Comparison of ENCODE assay signal across 36 mouse cellular contexts in genomic region chr1:94054481-94054880, GRCm38 (mm10). TPM values are rescaled to one million over a fixed set of nuclear protein-coding genes. Genes with fewer than 3 reads are reported as not detected.
"Had no signal": no experiment of that assay in that cellular context is flagged by ENCODE, and none has a peak within 500 bp of the region (broad histone marks: within the 10 kb centered on the region; RNA-seq: fewer than 3 reads in every experiment).

No protein-coding gene starts in this region.

- H3K27me3 ChIP-seq: heart, embryonic 13.5 days; heart, embryonic 15.5 days; hindbrain, embryonic 13.5 days; hindbrain, embryonic 15.5 days; kidney, embryonic 15.5 days; limb, embryonic 13.5 days; limb, embryonic 15.5 days; liver, embryonic 12.5 days had no signal

- H3K4me3 ChIP-seq: heart, adult 2 months; heart, embryonic 13.5 days; heart, embryonic 15.5 days; hindbrain, embryonic 13.5 days; hindbrain, embryonic 15.5 days; kidney, embryonic 15.5 days; limb, embryonic 13.5 days; limb, embryonic 15.5 days; liver, embryonic 12.5 days had no signal

- H3K27ac ChIP-seq: heart, adult 2 months; heart, embryonic 13.5 days; heart, embryonic 15.5 days; hindbrain, embryonic 13.5 days; hindbrain, embryonic 15.5 days; hindbrain, postnatal 0 days; kidney, embryonic 15.5 days; kidney, postnatal 0 days; liver, embryonic 12.5 days; liver, embryonic 14.5 days had no signal

- H3K4me2 ChIP-seq: heart, embryonic 11.5 days; heart, embryonic 13.5 days; heart, embryonic 15.5 days; hindbrain, embryonic 13.5 days; hindbrain, embryonic 15.5 days; kidney, embryonic 15.5 days; limb, embryonic 13.5 days; limb, embryonic 15.5 days; liver, embryonic 12.5 days had no signal

- H3K36me3 ChIP-seq: heart, embryonic 13.5 days; heart, embryonic 15.5 days; hindbrain, embryonic 13.5 days; hindbrain, embryonic 15.5 days; kidney, embryonic 15.5 days; limb, embryonic 13.5 days; limb, embryonic 15.5 days; liver, embryonic 12.5 days had no signal

- H3K4me1 ChIP-seq: hindbrain, embryonic 13.5 days; hindbrain, embryonic 15.5 days; kidney, embryonic 15.5 days; liver, embryonic 12.5 days had no signal

- H3K9ac ChIP-seq: heart, embryonic 13.5 days; heart, embryonic 15.5 days; hindbrain, embryonic 13.5 days; hindbrain, embryonic 15.5 days; kidney, embryonic 15.5 days; limb, embryonic 13.5 days; limb, embryonic 15.5 days; liver, embryonic 12.5 days; liver, embryonic 14.5 days had no signal

- H3K9me3 ChIP-seq: heart, embryonic 13.5 days; heart, embryonic 15.5 days; hindbrain, embryonic 13.5 days; hindbrain, embryonic 15.5 days; kidney, embryonic 15.5 days; limb, embryonic 13.5 days; limb, embryonic 15.5 days; liver, embryonic 12.5 days had no signal

- ATAC-seq: intestine, embryonic 16.5 days; liver, embryonic 12.5 days had no signal

- DNase-seq: gastrocnemius, postnatal 14 days; gastrocnemius, postnatal 36 days; heart, adult 2 months; heart, postnatal 14 days; heart, postnatal 36 days; kidney, adult 11 months; kidney, adult 2 months; kidney, adult 9 months; kidney, postnatal 14 days; kidney, postnatal 36 days; left cerebral cortex, postnatal 4 days had no signal

RNA-seq across cellular contexts. Expression of gene Pdcd1, which starts 2.1 kb away (rescaled TPM):
- total RNA-seq: gastrocnemius, adult 18-20 months; gastrocnemius, adult 8-10 months; gastrocnemius, postnatal 14 days; gastrocnemius, postnatal 36 days; heart, adult 2 months; heart, postnatal 36 days; hematopoietic stem cell, adult 5-6 weeks; hindbrain, postnatal 0 days; layer of hippocampus, postnatal 36 days had no signal
- polyA plus RNA-seq: hindbrain, embryonic 11.5 days; hindbrain, embryonic 13.5 days; hindbrain, postnatal 0 days; kidney, embryonic 15.5 days; kidney, postnatal 0 days; limb, embryonic 11.5 days; liver, adult 2 months; liver, embryonic 12.5 days; liver, embryonic 16.5 days had no signal

RNA-seq across cellular contexts. Expression of gene Neu4, which starts 34.2 kb away (rescaled TPM):
- total RNA-seq: gastrocnemius, adult 18-20 months; gastrocnemius, adult 8-10 months; gastrocnemius, postnatal 14 days; gastrocnemius, postnatal 36 days; heart, adult 2 months; heart, postnatal 14 days; heart, postnatal 36 days; hematopoietic stem cell, adult 5-6 weeks; liver, adult 2 months had no signal
- polyA plus RNA-seq: gonadal fat pad, adult 2 months; heart, adult 2 months; heart, embryonic 11.5 days; heart, embryonic 15.5 days; heart, postnatal 0 days; hindbrain, embryonic 11.5 days; hindbrain, embryonic 13.5 days; hindbrain, embryonic 15.5 days; intestine, embryonic 14.5 days; intestine, embryonic 16.5 days; kidney, adult 2 months; kidney, embryonic 15.5 days; kidney, postnatal 0 days; large intestine, adult 2 months; limb, embryonic 11.5 days; limb, embryonic 13.5 days; limb, embryonic 15.5 days; liver, adult 2 months; liver, embryonic 12.5 days; liver, embryonic 14.5 days; liver, embryonic 16.5 days had no signal
